Mouse (Mus musculus) lung, embryonic 15.5 days (tissue): Measurements from ENCODE around the gene Dpp8. TPM values are rescaled to one million over a fixed set of nuclear protein-coding genes. Genes with fewer than 3 reads are reported as not detected.
A peak's percentile ranks its signal among the peaks of the same experiment; 100 is the strongest.
"Not testable (repeated sequence)": the region's sequence is repeated elsewhere in the genome, so short reads cannot be mapped to it uniquely, and the experiment has no call there.

Experiments
- ATAC-seq: fragments of 200-750 bp; cut with Nextera tagmentation; 2 replicates; pipeline ENCODE4 v1.8.0; 2017; ENCODE audit warnings: moderate number of reproducible peaks, borderline replicate concordance; ENCODE audit not compliant: low FRiP score, low TSS enrichment; ENCODE audit errors: extremely low read depth
- H3K27ac ChIP-seq: fragments of 300-500 bp; sonication (generic); 2 replicates; pipeline ENCODE4 v1.5.1; 2015; ENCODE audit warnings: moderate library complexity, mild to moderate bottlenecking, inconsistent platforms
- H3K27me3 ChIP-seq: fragments of 300-500 bp; sonication (generic); 2 replicates; pipeline ENCODE4 v1.6.1; 2015; ENCODE audit warnings: inconsistent platforms
- H3K36me3 ChIP-seq: fragments of 300-500 bp; sonication (generic); 2 replicates; pipeline ENCODE4 v1.6.1; 2015; ENCODE audit warnings: inconsistent platforms
- H3K4me1 ChIP-seq: fragments of 300-500 bp; sonication (generic); 2 replicates; pipeline ENCODE4 v1.6.1; 2015; ENCODE audit warnings: inconsistent platforms
- H3K4me2 ChIP-seq: fragments of 300-500 bp; sonication (generic); 2 replicates; pipeline ENCODE4 v1.6.1; 2015; ENCODE audit warnings: inconsistent platforms, mild to moderate bottlenecking, moderate library complexity
- H3K4me3 ChIP-seq: fragments of 300-500 bp; sonication (generic); 2 replicates; pipeline ENCODE4 v1.5.1; 2015; ENCODE audit warnings: mild to moderate bottlenecking, inconsistent platforms
- H3K9ac ChIP-seq: fragments of 300-500 bp; sonication (generic); 2 replicates; pipeline ENCODE4 v1.6.1; 2015; ENCODE audit warnings: inconsistent platforms
- H3K9me3 ChIP-seq: fragments of 300-500 bp; sonication (generic); 2 replicates; pipeline ENCODE4 v1.6.1; 2016; ENCODE audit warnings: inconsistent platforms
- WGBS: fragments of 180-500 bp; shearing (Covaris S2); methylation state at CpG from one replicate; pipeline ENCODE4 v1.1.7; 2015; 5-methylcytosine and 5-hydroxymethylcytosine counted together
- polyA plus RNA-seq: library from polyadenylated mRNA; unstranded; fragments of >200 nt; fragmentation: Nextera tagmentation; extraction: Ambion mirVana; gene quantifications from 2 replicates; pipeline ENCODE4 v1.2.1, GENCODE M21; 2015

The Dpp8 gene
- polyA plus RNA-seq, 1 experiment from 2014 or later, result 36.3 TPM

- no peak for ATAC-seq
- Histone ChIP-seq H3K4me3 (no peak overlapping the region), H3K27me3 (no peaks in the 10 kb centered on the region), H3K4me2 (no peak overlapping the region), H3K9ac (no peak overlapping the region), H3K36me3 (peaks cover 58% of the 10 kb centered on the region), H3K4me1 (no peaks in the 10 kb centered on the region), H3K27ac (no peak overlapping the region), H3K9me3 (no peaks in the 10 kb centered on the region)
- WGBS, result 62% methylated on average over 9 of the region's 9 CpGs
These were observed 41.3 kb downstream of the Dpp8 start for GRCm38 (mm10) chr9:65073555-65073954.

GRCm38 (mm10) chr9:65074251-65074650 lies 42.0 kb downstream of the Dpp8 start:
- no peak for ATAC-seq
- no peaks in the 10 kb centered on the region for H3K9me3 ChIP-seq
- no peak overlapping the region for H3K4me3 ChIP-seq
- H3K4me1 ChIP-seq, result no peaks in the 10 kb centered on the region
- H3K9ac ChIP-seq, result no peak overlapping the region
- WGBS, result 79% methylated on average over 15 of the region's 15 CpGs
- peaks cover 59% of the 10 kb centered on the region for H3K36me3 ChIP-seq
- H3K4me2 ChIP-seq, result no peak overlapping the region
- H3K27ac ChIP-seq, result no peak overlapping the region
- no peaks in the 10 kb centered on the region for H3K27me3 ChIP-seq

- Histone ChIP-seq H3K9me3 (no peaks in the 10 kb centered on the region), H3K36me3 (peaks cover 57% of the 10 kb centered on the region), H3K9ac (no peak overlapping the region), H3K27me3 (no peaks in the 10 kb centered on the region), H3K4me1 (no peaks in the 10 kb centered on the region), H3K4me3 (no peak overlapping the region), H3K4me2 (no peak overlapping the region), H3K27ac (no peak overlapping the region)
- no peak for ATAC-seq
- 83% methylated on average over 6 of the region's 6 CpGs for WGBS
These were observed 42.8 kb downstream of the Dpp8 start for GRCm38 (mm10) chr9:65074855-65075493.

- Histone ChIP-seq H3K4me2 (no peak overlapping the region), H3K4me3 (no peak overlapping the region), H3K27ac (no peak overlapping the region), H3K9ac (no peak overlapping the region), H3K36me3 (peaks cover 61% of the 10 kb centered on the region), H3K27me3 (no peaks in the 10 kb centered on the region), H3K4me1 (no peaks in the 10 kb centered on the region), H3K9me3 (no peaks in the 10 kb centered on the region)
- ATAC-seq, result no peak
- 91% methylated on average over 5 of the region's 5 CpGs for WGBS
These were observed 45.3 kb downstream of the Dpp8 start for GRCm38 (mm10) chr9:65077536-65077935.

- not testable (repeated sequence) for H3K4me1 ChIP-seq, H3K9ac ChIP-seq, ATAC-seq, H3K4me3 ChIP-seq, H3K27me3 ChIP-seq, H3K4me2 ChIP-seq, H3K9me3 ChIP-seq, H3K27ac ChIP-seq
- H3K36me3 ChIP-seq, result peaks cover 72% of the 10 kb centered on the region
- 92% methylated on average over 2 of the region's 2 CpGs for WGBS
These were observed 47.9 kb downstream of the Dpp8 start for GRCm38 (mm10) chr9:65080141-65080540.

GRCm38 (mm10) chr9:65083075-65083765 lies 51.0 kb downstream of the Dpp8 start:
- no peak for ATAC-seq
- Histone ChIP-seq H3K4me2 (no peak overlapping the region), H3K36me3 (peaks cover 50% of the 10 kb centered on the region), H3K27me3 (no peaks in the 10 kb centered on the region), H3K9ac (no peak overlapping the region), H3K4me3 (no peak overlapping the region), H3K4me1 (no peaks in the 10 kb centered on the region), H3K9me3 (no peaks in the 10 kb centered on the region), H3K27ac (no peak overlapping the region)
- WGBS, result 86% methylated on average over 18 of the region's 18 CpGs

GRCm38 (mm10) chr9:65084198-65084807 lies 52.1 kb downstream of the Dpp8 start:
- Histone ChIP-seq H3K27me3 (no peaks in the 10 kb centered on the region), H3K9ac (no peak overlapping the region), H3K4me1 (no peaks in the 10 kb centered on the region), H3K9me3 (no peaks in the 10 kb centered on the region), H3K27ac (no peak overlapping the region), H3K36me3 (peaks cover 39% of the 10 kb centered on the region), H3K4me3 (no peak overlapping the region), H3K4me2 (no peak overlapping the region)
- WGBS, result 71% methylated on average over 7 of the region's 7 CpGs
- ATAC-seq, result no peak

GRCm38 (mm10) chr9:65085270-65085669 lies 53.1 kb downstream of the Dpp8 start:
- no peak for ATAC-seq
- H3K4me3 ChIP-seq, result no peak overlapping the region
- H3K4me1 ChIP-seq, result no peaks in the 10 kb centered on the region
- H3K9me3 ChIP-seq, result no peaks in the 10 kb centered on the region
- peaks cover 35% of the 10 kb centered on the region for H3K36me3 ChIP-seq
- 76% methylated on average over 1 of the region's 1 CpGs for WGBS
- no peak overlapping the region for H3K4me2 ChIP-seq
- H3K27ac ChIP-seq, result no peak overlapping the region
- H3K27me3 ChIP-seq, result no peaks in the 10 kb centered on the region
- H3K9ac ChIP-seq, result no peak overlapping the region

- Histone ChIP-seq H3K4me3 (no peak overlapping the region), H3K9me3 (no peaks in the 10 kb centered on the region), H3K27me3 (no peaks in the 10 kb centered on the region), H3K4me2 (no peak overlapping the region), H3K4me1 (no peaks in the 10 kb centered on the region), H3K27ac (no peak overlapping the region), H3K9ac (no peak overlapping the region), H3K36me3 (peaks cover 22% of the 10 kb centered on the region; the same call in 1 of the 2 replicates)
- 29% methylated on average over 1 of the region's 1 CpGs for WGBS
- ATAC-seq, result no peak
These were observed 54.6 kb downstream of the Dpp8 start for GRCm38 (mm10) chr9:65086801-65087200.

- Histone ChIP-seq H3K4me2 (no peak overlapping the region), H3K4me1 (no peaks in the 10 kb centered on the region), H3K36me3 (peaks cover 17% of the 10 kb centered on the region; the same call in 1 of the 2 replicates), H3K27ac (no peak overlapping the region), H3K4me3 (no peak overlapping the region), H3K9me3 (no peaks in the 10 kb centered on the region), H3K27me3 (no peaks in the 10 kb centered on the region), H3K9ac (no peak overlapping the region)
- 24% methylated on average over 5 of the region's 5 CpGs for WGBS
- no peak for ATAC-seq
These were observed 55.3 kb downstream of the Dpp8 start for GRCm38 (mm10) chr9:65087490-65087889.

GRCm38 (mm10) chr9:65094237-65094636 lies 62.0 kb downstream of the Dpp8 start:
- no peak overlapping the region for H3K9ac ChIP-seq
- no peak overlapping the region for H3K4me3 ChIP-seq
- 0 out of 2 replicates have a peak overlapping the region, but pooled peaks have one; percentile 30 for H3K27ac ChIP-seq
- no peaks in the 10 kb centered on the region for H3K9me3 ChIP-seq
- peak; percentile 68; the same call in 1 of the 2 replicates for ATAC-seq
- no peaks in the 10 kb centered on the region for H3K27me3 ChIP-seq
- peak overlapping the region; percentile 1; the same call in 1 of the 2 replicates for H3K4me2 ChIP-seq
- 22% methylated on average over 6 of the region's 6 CpGs for WGBS
- peaks cover 8% of the 10 kb centered on the region; the same call in 1 of the 2 replicates for H3K4me1 ChIP-seq
- H3K36me3 ChIP-seq, result no peaks in the 10 kb centered on the region
